Comparison of ENCODE assay signal across 7 mouse cellular contexts in genomic region chr16:37654831-37655455, GRCm38 (mm10). TPM values are rescaled to one million over a fixed set of nuclear protein-coding genes. Genes with fewer than 3 reads are reported as not detected.
A peak's percentile ranks its signal among the peaks of the same experiment; 100 is the strongest.
DNase-seq lines count a peak whose midpoint lies in the region; ATAC-seq and TF ChIP-seq lines count a peak whose summit lies in the region.

No protein-coding gene starts in this region.

- H3K9me3 ChIP-seq in lung, postnatal 0 days (ENCODE audit: low read length) = no peaks in the 10 kb centered on the region
- H3K9me3 ChIP-seq in forebrain, embryonic 15.5 days = no peaks in the 10 kb centered on the region
- no peaks in the 10 kb centered on the region for H3K9me3 ChIP-seq in limb, embryonic 13.5 days
- no peaks in the 10 kb centered on the region for H3K9me3 ChIP-seq in stomach, embryonic 15.5 days

- WGBS in lung, postnatal 0 days = 62% methylated on average over 4 of the region's 4 CpGs
- 59% methylated on average over 4 of the region's 4 CpGs for WGBS in forebrain, embryonic 15.5 days
- WGBS in limb, embryonic 13.5 days = 58% methylated on average over 4 of the region's 4 CpGs
- WGBS in stomach, embryonic 15.5 days = 61% methylated on average over 4 of the region's 4 CpGs

- no peak for DNase-seq in lung, postnatal 0 days (ENCODE audit: low spot score)
- no peak for DNase-seq in lung, postnatal 14 days
- no peak for DNase-seq in right cerebral cortex, adult 2 months (ENCODE audit: low spot score in 2 of 2)
- no peak for DNase-seq in gastrocnemius, postnatal 14 days

- H3K4me1 ChIP-seq in lung, postnatal 0 days (ENCODE audit: insufficient read depth, low read depth, low read length) = 0 out of 2 replicates have a peak, but pooled peaks cover 7% of the 10 kb centered on the region
- H3K4me1 ChIP-seq in forebrain, embryonic 15.5 days = peaks cover 18% of the 10 kb centered on the region
- peaks cover 13% of the 10 kb centered on the region for H3K4me1 ChIP-seq in limb, embryonic 13.5 days
- H3K4me1 ChIP-seq in stomach, embryonic 15.5 days = peaks cover 20% of the 10 kb centered on the region

- H3K4me2 ChIP-seq in lung, postnatal 0 days (replicated peaks; ENCODE audit: low read depth, low read length) = peak overlapping the region; percentile 62; the same call in 1 of the 2 replicates
- H3K4me2 ChIP-seq in forebrain, embryonic 15.5 days (replicated peaks) = peak overlapping the region; percentile 45
- peak overlapping the region; percentile 60 for H3K4me2 ChIP-seq in limb, embryonic 13.5 days (replicated peaks)
- peak overlapping the region; percentile 45 for H3K4me2 ChIP-seq in stomach, embryonic 15.5 days

- no peaks in the 10 kb centered on the region for H3K27me3 ChIP-seq in lung, postnatal 0 days (replicated peaks; ENCODE audit: insufficient read depth, low read length)
- H3K27me3 ChIP-seq in forebrain, embryonic 15.5 days = no peaks in the 10 kb centered on the region
- H3K27me3 ChIP-seq in limb, embryonic 13.5 days = no peaks in the 10 kb centered on the region
- no peaks in the 10 kb centered on the region for H3K27me3 ChIP-seq in stomach, embryonic 15.5 days (replicated peaks)

- no peak for TF ChIP-seq CTCF in lung, postnatal 0 days (IDR thresholded peaks at IDR 0.05)

- H3K36me3 ChIP-seq in lung, postnatal 0 days (ENCODE audit: insufficient read depth, low read length) = no peaks in the 10 kb centered on the region
- no peaks in the 10 kb centered on the region for H3K36me3 ChIP-seq in forebrain, embryonic 15.5 days
- no peaks in the 10 kb centered on the region; the same call in 1 of the 2 replicates for H3K36me3 ChIP-seq in limb, embryonic 13.5 days
- no peaks in the 10 kb centered on the region for H3K36me3 ChIP-seq in stomach, embryonic 15.5 days

- no peak overlapping the region for H3K9ac ChIP-seq in lung, postnatal 0 days (replicated peaks; ENCODE audit: low read depth)
- H3K9ac ChIP-seq in forebrain, embryonic 15.5 days (replicated peaks) = no peak overlapping the region
- no peak overlapping the region for H3K9ac ChIP-seq in limb, embryonic 13.5 days
- no peak overlapping the region for H3K9ac ChIP-seq in stomach, embryonic 15.5 days

- intact Hi-C loops in gastrocnemius, postnatal 14 days (cut with DNase I; ENCODE audit: low total_unique reads) = no loop called here

- no peak for ATAC-seq in lung, postnatal 0 days
- no peak; the same call in none of the 2 replicates for ATAC-seq in forebrain, embryonic 15.5 days (replicated peaks)
- ATAC-seq in limb, embryonic 13.5 days (ENCODE audit: low FRiP score, low read depth) = no peak
- ATAC-seq in stomach, embryonic 15.5 days (ENCODE audit: insufficient read depth, low FRiP score, low read depth) = no peak

- 0 out of 2 replicates have a peak overlapping the region, but pooled peaks have one; percentile 40 for H3K27ac ChIP-seq in lung, postnatal 0 days (ENCODE audit: low read length)
- 0 out of 2 replicates have a peak overlapping the region, but pooled peaks have one; percentile 55 for H3K27ac ChIP-seq in forebrain, embryonic 15.5 days (replicated peaks)
- H3K27ac ChIP-seq in limb, embryonic 13.5 days = no peak overlapping the region
- H3K27ac ChIP-seq in stomach, embryonic 15.5 days = peak overlapping the region; percentile 81

- TF ChIP-seq EP300 in lung, postnatal 0 days (IDR thresholded peaks at IDR 0.05) = no peak

- H3K4me3 ChIP-seq in lung, postnatal 0 days (ENCODE audit: low read depth, low read length) = no peak overlapping the region
- H3K4me3 ChIP-seq in forebrain, embryonic 15.5 days = no peak overlapping the region
- H3K4me3 ChIP-seq in limb, embryonic 13.5 days = no peak overlapping the region; the same call in 1 of the 2 replicates
- H3K4me3 ChIP-seq in stomach, embryonic 15.5 days (replicated peaks) = peak overlapping the region; percentile 26; the same call in 1 of the 2 replicates

RNA-seq across cellular contexts. Expression of gene Ndufb4, which starts 0.7 kb away (rescaled TPM):
- polyA plus RNA-seq in lung, postnatal 0 days (2015; fragmentation: Nextera tagmentation; extraction: Ambion mirVana) = 70.3 and 74.1 TPM in 2 replicates
- polyA plus RNA-seq in forebrain, embryonic 15.5 days (2015; fragmentation: Nextera tagmentation; extraction: Ambion mirVana) = 56.0 and 59.9 TPM in 2 replicates
- polyA plus RNA-seq in limb, embryonic 13.5 days (2015; fragmentation: Nextera tagmentation; extraction: Ambion mirVana) = 58.1 and 63.9 TPM in 2 replicates
- 68.0 and 70.7 TPM in 2 replicates for polyA plus RNA-seq in stomach, embryonic 15.5 days (2015; fragmentation: Nextera tagmentation; extraction: Ambion mirVana)
- 100 to 1,000 TPM; 142 to 157 TPM for total RNA-seq in gastrocnemius, postnatal 14 days (2021)
